Mouse (Mus musculus) lung, embryonic 14.5 days (tissue): Measurements from ENCODE around the gene Bnip3. TPM values are rescaled to one million over a fixed set of nuclear protein-coding genes. Genes with fewer than 3 reads are reported as not detected.

Source experiments
- ATAC-seq: fragments of 200-750 bp; cut with Nextera tagmentation; 2 replicates; pipeline ENCODE4 v1.8.0; 2017; ENCODE audit warnings: mild to moderate bottlenecking, moderate TSS enrichment, moderate library complexity; ENCODE audit not compliant: insufficient read depth
- DNase-seq: peaks from one replicate; pipeline ENCODE4 v3.0.0-alpha.2; 2015
- H3K27ac ChIP-seq: fragments of 300-500 bp; sonication (generic); 2 replicates; pipeline ENCODE4 v1.5.1; 2014; ENCODE audit warnings: low read depth, mild to moderate bottlenecking, moderate library complexity
- H3K27me3 ChIP-seq: fragments of 300-500 bp; sonication (generic); 2 replicates; pipeline ENCODE4 v1.6.1; 2014; ENCODE audit warnings: low read length, control low read depth; ENCODE audit not compliant: insufficient read depth
- H3K36me3 ChIP-seq: fragments of 300-500 bp; sonication (generic); 2 replicates; pipeline ENCODE4 v1.6.1; 2014; ENCODE audit warnings: control low read depth; ENCODE audit not compliant: insufficient read depth
- H3K4me1 ChIP-seq: fragments of 300-500 bp; sonication (generic); 2 replicates; pipeline ENCODE4 v1.6.1; 2014; ENCODE audit warnings: antibody characterized with exemption, control low read depth; ENCODE audit not compliant: insufficient read depth
- H3K4me2 ChIP-seq: fragments of 300-500 bp; sonication (generic); 2 replicates; pipeline ENCODE4 v1.6.1; 2014; ENCODE audit warnings: mild to moderate bottlenecking
- H3K4me3 ChIP-seq: fragments of 300-500 bp; sonication (generic); 2 replicates; pipeline ENCODE4 v1.5.1; 2014; ENCODE audit warnings: low read depth, low read length
- H3K9ac ChIP-seq: fragments of 300-500 bp; sonication (generic); 2 replicates; pipeline ENCODE4 v1.6.1; 2014
- H3K9me3 ChIP-seq: fragments of 300-500 bp; sonication (generic); 2 replicates; pipeline ENCODE4 v1.6.1; 2016; ENCODE audit warnings: low read depth, low read length, control low read depth
- CTCF ChIP-seq: IDR thresholded peaks from 2 replicates; pipeline ENCODE4 v1.5.1; 2016; ENCODE audit warnings: antibody characterized with exemption, low read depth
- WGBS: fragments of 180-500 bp; shearing (Covaris S2); extraction: QIAGEN DNeasy Blood & Tissue Kit; methylation state at CpG from one replicate; pipeline ENCODE4 v1.1.7; 2014; 5-methylcytosine and 5-hydroxymethylcytosine counted together
- polyA plus RNA-seq: library from polyadenylated mRNA; unstranded; fragments of >200 nt; fragmentation: Nextera tagmentation; extraction: Ambion mirVana; gene quantifications from 2 replicates; pipeline ENCODE4 v1.2.1, GENCODE M21; 2014

Bnip3 gene
- polyA plus RNA-seq, 1 experiment from 2014 or later: 76.5 TPM

DNA sequence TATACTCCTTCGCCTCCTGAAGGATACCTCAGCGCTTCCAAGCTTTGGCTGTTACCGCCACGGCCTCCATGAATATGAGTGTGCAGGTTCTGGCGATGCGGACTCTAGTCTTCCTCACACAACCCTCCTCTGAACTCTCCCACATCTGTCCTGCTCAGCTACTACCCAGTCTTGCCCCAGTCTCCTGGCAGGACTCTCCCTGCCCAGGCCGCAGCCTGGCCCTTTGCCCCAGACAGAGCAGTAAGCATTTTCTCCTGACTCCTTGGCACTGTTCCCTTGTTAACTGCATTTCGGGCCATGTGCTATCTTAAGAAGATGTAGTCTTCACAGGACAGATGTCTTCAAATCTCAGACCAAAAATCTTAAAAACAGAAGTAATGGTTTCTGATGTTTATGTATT is 12.3 kb upstream of the Bnip3 start:
- H3K27ac ChIP-seq: no peak overlapping the region
- no peaks in the 10 kb centered on the region for H3K9me3 ChIP-seq
- no peaks in the 10 kb centered on the region for H3K36me3 ChIP-seq
- WGBS: 95% methylated on average over 8 of the region's 8 CpGs
- no peaks in the 10 kb centered on the region for H3K27me3 ChIP-seq
- no peaks in the 10 kb centered on the region for H3K4me1 ChIP-seq
- H3K4me2 ChIP-seq: no peak overlapping the region
- DNase-seq (no peak), ATAC-seq (no peak)
- no peak overlapping the region for H3K4me3 ChIP-seq
- H3K9ac ChIP-seq: no peak overlapping the region
- no peak for TF ChIP-seq CTCF

DNA sequence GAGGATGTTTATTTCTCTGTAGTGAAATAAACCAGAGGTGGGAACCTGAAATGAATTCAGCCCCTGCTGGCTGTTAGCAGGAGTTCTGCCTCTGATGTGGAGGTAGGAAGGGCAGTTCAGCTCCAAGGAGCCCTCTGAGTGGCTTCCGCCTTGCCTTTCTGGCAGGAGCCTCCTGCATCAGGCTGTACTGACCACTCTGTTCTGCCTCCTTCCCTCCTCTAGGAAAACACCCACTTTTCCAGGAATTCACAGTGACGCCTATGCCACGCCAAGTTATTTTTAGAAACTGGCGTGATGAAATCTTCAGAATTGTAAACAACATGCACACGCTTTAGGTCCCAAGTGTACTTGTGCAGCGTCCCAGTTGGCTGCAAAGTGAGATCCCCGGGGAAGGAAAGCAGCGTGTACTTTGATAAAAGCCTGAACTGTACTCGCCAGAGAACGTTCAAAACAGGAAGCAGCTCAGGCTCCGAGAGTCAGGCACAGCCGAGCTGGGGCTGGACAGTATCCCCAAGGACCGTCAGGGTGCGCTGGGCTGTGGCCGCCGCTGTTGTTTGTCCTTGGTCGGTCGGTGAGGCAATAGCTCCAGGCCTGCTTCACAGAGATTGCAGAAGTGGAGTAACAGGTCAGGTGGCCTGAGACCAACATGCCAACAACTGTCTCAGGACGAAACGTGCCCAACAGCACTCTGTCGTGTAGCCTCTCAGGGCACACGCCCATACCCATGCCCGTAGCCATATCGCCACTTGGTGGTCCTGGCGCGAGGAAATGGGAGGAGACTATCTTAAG is 10.0 kb upstream of the Bnip3 start:
- TF ChIP-seq CTCF: peak; percentile 43
- Histone ChIP-seq H3K36me3 (no peaks in the 10 kb centered on the region), H3K4me2 (peak overlapping the region; percentile 68), H3K9me3 (no peaks in the 10 kb centered on the region), H3K4me3 (peak overlapping the region; percentile 35), H3K9ac (peak overlapping the region; percentile 36), H3K4me1 (no peaks in the 10 kb centered on the region), H3K27me3 (no peaks in the 10 kb centered on the region), H3K27ac (peak overlapping the region; percentile 84)
- peak; percentile 89 for ATAC-seq
- WGBS: 2% methylated on average over 26 of the region's 26 CpGs
- DNase-seq: peak; percentile 83

DNA sequence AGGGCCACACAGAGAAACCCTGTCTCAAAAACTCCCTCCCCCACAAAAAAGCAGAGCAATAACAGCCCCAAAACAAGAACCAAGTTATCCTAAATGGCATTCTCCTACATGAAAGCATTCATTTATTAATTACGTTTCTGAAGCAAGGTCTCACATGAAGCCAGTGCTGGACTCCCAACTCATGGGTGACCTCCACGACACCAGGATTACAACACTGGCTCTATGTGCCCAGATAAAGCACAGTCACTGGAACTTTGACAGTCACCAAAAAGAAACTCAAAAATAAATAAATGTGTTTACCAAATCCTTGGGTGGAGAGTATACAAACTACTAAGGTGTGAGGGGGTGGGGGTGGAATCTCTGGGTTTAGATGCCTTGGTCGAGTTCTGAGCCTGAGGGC is 4.3 kb upstream of the Bnip3 start:
- peaks cover 1% of the 10 kb centered on the region; the same call in 1 of the 2 replicates for H3K4me1 ChIP-seq
- no peak overlapping the region for H3K27ac ChIP-seq
- DNase-seq (no peak), ATAC-seq (no peak)
- WGBS: 64% methylated on average over 3 of the region's 3 CpGs
- H3K4me3 ChIP-seq: no peak overlapping the region
- no peaks in the 10 kb centered on the region for H3K9me3 ChIP-seq
- H3K9ac ChIP-seq: no peak overlapping the region
- TF ChIP-seq CTCF: no peak
- no peaks in the 10 kb centered on the region for H3K27me3 ChIP-seq
- H3K36me3 ChIP-seq: no peaks in the 10 kb centered on the region
- no peak overlapping the region for H3K4me2 ChIP-seq

DNA sequence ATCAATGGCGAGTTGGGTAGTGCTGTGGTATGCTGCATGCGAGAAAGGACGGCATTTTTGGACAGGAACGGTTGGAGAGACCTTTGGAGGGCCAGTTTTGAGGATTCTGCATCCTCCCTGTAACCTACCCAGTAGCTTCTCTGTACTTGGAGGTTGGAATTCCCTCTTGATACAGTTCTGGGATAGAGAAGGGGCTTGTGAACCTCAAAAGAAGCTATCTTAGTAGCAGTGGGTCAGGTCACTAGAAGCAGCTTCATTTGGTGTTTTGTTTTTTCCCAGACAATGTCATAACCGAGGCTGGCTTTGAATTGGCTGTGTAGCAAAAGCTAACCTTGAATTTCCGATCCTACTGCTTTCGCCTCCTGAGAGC is 859 bp upstream of the Bnip3 start:
- TF ChIP-seq CTCF: no peak
- no peak for ATAC-seq
- peak overlapping the region; percentile 82 for H3K27ac ChIP-seq
- H3K4me3 ChIP-seq: peak overlapping the region; percentile 69
- DNase-seq: peak; percentile 12
- H3K9ac ChIP-seq: peak overlapping the region; percentile 60
- peak overlapping the region; percentile 76 for H3K4me2 ChIP-seq
- no peaks in the 10 kb centered on the region for H3K9me3 ChIP-seq
- H3K36me3 ChIP-seq: no peaks in the 10 kb centered on the region
- H3K27me3 ChIP-seq: no peaks in the 10 kb centered on the region
- peaks cover 7% of the 10 kb centered on the region; the same call in 1 of the 2 replicates for H3K4me1 ChIP-seq
- 21% methylated on average over 7 of the region's 7 CpGs for WGBS

DNA sequence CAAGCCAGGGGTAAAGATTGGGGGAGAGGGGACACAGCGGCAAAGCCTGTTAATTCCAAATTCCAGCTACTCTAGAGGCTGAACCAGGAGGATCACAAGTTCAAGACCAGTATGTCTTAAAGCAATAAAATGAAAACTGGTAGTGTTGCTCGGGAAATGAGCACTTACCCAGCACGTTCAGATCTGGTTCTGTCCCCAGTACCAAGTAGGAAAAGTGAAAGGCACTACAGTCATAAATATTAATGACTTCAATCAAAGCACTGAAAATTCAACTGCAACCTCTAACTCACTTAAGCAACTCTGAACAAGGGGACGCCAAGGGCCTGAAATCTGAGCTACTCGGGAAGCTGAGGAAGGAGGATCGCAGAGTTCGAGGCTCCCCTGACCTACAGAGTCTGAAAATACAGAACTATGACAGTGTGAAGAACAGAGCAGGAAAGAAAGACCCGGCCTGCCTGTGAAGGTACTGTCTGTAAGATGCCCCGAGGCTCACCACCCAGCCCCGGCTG is 497 bp downstream of the Bnip3 start:
- peak overlapping the region; percentile 74 for H3K27ac ChIP-seq
- no peaks in the 10 kb centered on the region for H3K27me3 ChIP-seq
- H3K4me2 ChIP-seq: peak overlapping the region; percentile 76
- peak overlapping the region; percentile 84 for H3K9ac ChIP-seq
- no peak for ATAC-seq
- no peaks in the 10 kb centered on the region for H3K9me3 ChIP-seq
- 6% methylated on average over 10 of the region's 10 CpGs for WGBS
- peaks cover 7% of the 10 kb centered on the region; the same call in 1 of the 2 replicates for H3K4me1 ChIP-seq
- peak overlapping the region; percentile 69 for H3K4me3 ChIP-seq
- TF ChIP-seq CTCF: no peak
- no peak for DNase-seq
- no peaks in the 10 kb centered on the region for H3K36me3 ChIP-seq

DNA sequence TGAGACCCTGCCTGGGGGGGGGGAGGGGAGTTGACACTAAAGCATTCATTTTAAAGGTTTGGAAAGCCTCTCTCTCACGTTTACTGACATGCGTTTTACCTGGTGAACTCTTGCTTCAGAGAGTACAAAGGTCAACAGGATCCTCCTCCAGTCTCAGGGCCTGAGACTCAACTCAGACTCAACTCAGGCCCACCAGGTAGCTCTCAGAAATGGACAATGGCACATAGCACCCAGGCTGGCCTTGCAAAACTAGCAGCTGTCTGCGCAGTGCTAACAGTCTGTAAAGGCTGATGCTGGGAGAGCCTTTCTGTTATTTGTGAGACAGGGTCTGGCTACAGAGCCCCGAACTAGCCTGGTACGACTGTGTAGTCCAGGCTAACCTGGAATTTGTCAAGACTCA is 1.3 kb downstream of the Bnip3 start:
- ATAC-seq (no peak), DNase-seq (no peak)
- Histone ChIP-seq H3K4me3 (peak overlapping the region; percentile 69), H3K27ac (no peak overlapping the region; the same call in 1 of the 2 replicates), H3K4me2 (peak overlapping the region; percentile 76), H3K9ac (peak overlapping the region; percentile 18), H3K4me1 (peaks cover 7% of the 10 kb centered on the region; the same call in 1 of the 2 replicates), H3K36me3 (no peaks in the 10 kb centered on the region), H3K27me3 (no peaks in the 10 kb centered on the region), H3K9me3 (no peaks in the 10 kb centered on the region)
- TF ChIP-seq CTCF: no peak
- 62% methylated on average over 5 of the region's 5 CpGs for WGBS

DNA sequence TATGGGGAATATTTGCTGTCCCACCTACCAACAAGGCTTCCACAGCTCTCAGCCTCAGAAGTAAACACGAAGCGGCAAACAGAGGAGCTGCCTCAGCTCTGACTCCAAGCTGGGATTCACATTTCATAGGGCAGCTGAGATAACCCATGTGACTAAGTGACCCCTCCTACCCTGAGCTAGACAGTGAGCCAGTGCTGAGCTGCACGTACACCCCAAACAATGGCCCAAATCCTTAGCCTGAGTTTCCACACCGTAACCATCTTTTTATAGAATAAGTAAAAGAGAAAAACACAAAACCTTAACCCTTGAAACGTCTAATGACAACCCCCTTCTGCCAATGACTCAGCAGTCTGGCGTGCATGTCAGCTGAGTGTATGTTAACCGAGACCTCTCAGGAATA is 2.3 kb downstream of the Bnip3 start:
- Histone ChIP-seq H3K4me2 (peak overlapping the region; percentile 76), H3K9me3 (no peaks in the 10 kb centered on the region), H3K27me3 (no peaks in the 10 kb centered on the region), H3K27ac (0 out of 2 replicates have a peak overlapping the region, but pooled peaks have one; percentile 36), H3K4me1 (peaks cover 7% of the 10 kb centered on the region; the same call in 1 of the 2 replicates), H3K4me3 (peak overlapping the region; percentile 69), H3K36me3 (no peaks in the 10 kb centered on the region), H3K9ac (peak overlapping the region; percentile 20; the same call in 1 of the 2 replicates)
- 5% methylated on average over 7 of the region's 7 CpGs for WGBS
- ATAC-seq (peak; percentile 37), DNase-seq (peak; percentile 75)
- no peak for TF ChIP-seq CTCF
